Mouse (Mus musculus) stomach, postnatal 0 days (tissue): ENCODE measurements around the gene Rhbdl1.

Experiments used
- CTCF ChIP-seq: IDR thresholded peaks from 2 replicates; pipeline ENCODE4 v1.5.1; 2016; ENCODE audit warnings: antibody characterized with exemption, low read depth, mild to moderate bottlenecking, moderate library complexity
- EP300 ChIP-seq: optimal IDR thresholded peaks from 2 replicates; pipeline ENCODE3; 2016; ENCODE audit warnings: antibody characterized with exemption

DNA sequence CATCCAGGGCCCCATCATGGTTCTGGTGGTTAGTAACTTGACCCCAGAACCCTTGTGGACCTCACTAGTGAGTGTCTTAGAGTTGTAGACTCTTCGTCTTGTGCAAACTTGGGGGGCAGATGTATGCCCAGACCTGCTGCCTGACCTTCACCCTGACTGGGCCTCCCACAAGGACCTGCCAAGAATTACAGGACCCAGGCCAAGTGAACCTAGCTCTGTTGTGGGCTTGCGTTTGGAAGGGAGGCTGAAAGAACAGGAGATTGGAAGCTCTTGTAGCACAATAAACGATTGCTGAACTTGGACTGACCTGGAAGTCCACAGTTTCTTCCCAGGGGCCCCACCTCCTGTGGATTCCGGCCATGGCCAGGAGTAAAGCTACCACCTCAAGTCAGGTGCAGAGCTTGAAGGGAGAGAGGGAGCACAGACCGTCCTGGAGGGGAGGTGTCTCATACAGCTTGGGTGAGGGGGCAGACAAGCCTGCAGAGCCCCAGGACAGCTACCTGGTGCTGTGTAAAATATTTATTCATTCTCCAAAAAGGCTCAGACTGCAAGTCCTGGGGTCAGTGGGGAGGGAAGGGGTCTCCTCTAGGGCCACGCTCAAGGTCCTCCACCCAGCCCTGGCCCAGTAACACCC is 3.0 kb downstream of the Rhbdl1 start:
- no peak for TF ChIP-seq CTCF
- no peak for TF ChIP-seq EP300
